Mouse (Mus musculus) heart, postnatal 0 days (tissue): ENCODE data around the gene Gm4559. TPM values are rescaled to one million over a fixed set of nuclear protein-coding genes. Genes with fewer than 3 reads are reported as not detected.
"Not testable (repeated sequence)": the region's sequence is repeated elsewhere in the genome, so short reads cannot be mapped to it uniquely, and the experiment has no call there.

Experiments
- ATAC-seq: fragments of 200-750 bp; cut with Nextera tagmentation; 2 replicates; pipeline ENCODE4 v1.8.0; 2017; ENCODE audit warnings: low read depth, moderate number of reproducible peaks, moderate library complexity; ENCODE audit not compliant: insufficient read depth
- DNase-seq: peaks from one replicate; pipeline ENCODE4 v3.0.0-alpha.2; 2016; ENCODE audit warnings: low spot score
- H3K27ac ChIP-seq: fragments of 300-500 bp; sonication (generic); 2 replicates; pipeline ENCODE4 v1.5.1; 2014; ENCODE audit warnings: low read depth, mild to moderate bottlenecking
- H3K27me3 ChIP-seq: fragments of 300-500 bp; sonication (generic); 2 replicates; pipeline ENCODE4 v1.6.1; 2014; ENCODE audit warnings: low read length, mixed read lengths; ENCODE audit not compliant: control insufficient read depth, insufficient read depth
- H3K36me3 ChIP-seq: fragments of 300-500 bp; sonication (generic); replicated peaks from 2 replicates; pipeline ENCODE4 v1.6.1; 2014; ENCODE audit warnings: low read length, mixed read lengths; ENCODE audit not compliant: control insufficient read depth, insufficient read depth
- H3K4me1 ChIP-seq: fragments of 300-500 bp; sonication (generic); 2 replicates; pipeline ENCODE4 v1.6.1; 2014; ENCODE audit warnings: antibody characterized with exemption; ENCODE audit not compliant: control insufficient read depth, insufficient read depth
- H3K4me2 ChIP-seq: fragments of 300-500 bp; sonication (generic); 2 replicates; pipeline ENCODE4 v1.6.1; 2014; ENCODE audit warnings: low read depth, mild to moderate bottlenecking, low read length, moderate library complexity
- H3K4me3 ChIP-seq: fragments of 300-500 bp; sonication (generic); 2 replicates; pipeline ENCODE4 v1.5.1; 2014; ENCODE audit warnings: low read depth, low read length
- H3K9ac ChIP-seq: fragments of 300-500 bp; sonication (generic); replicated peaks from 2 replicates; pipeline ENCODE4 v1.6.1; 2014; ENCODE audit warnings: low read depth, low read length, mixed read lengths
- H3K9me3 ChIP-seq: fragments of 300-500 bp; sonication (generic); replicated peaks from 2 replicates; pipeline ENCODE4 v1.6.1; 2016; ENCODE audit warnings: low read length; ENCODE audit not compliant: control insufficient read depth
- CTCF ChIP-seq: IDR thresholded peaks from 2 replicates; pipeline ENCODE4 v1.5.1; 2016; ENCODE audit warnings: antibody characterized with exemption, control low read depth, low read depth
- EP300 ChIP-seq: IDR thresholded peaks from 2 replicates; pipeline ENCODE4 v1.6.1; 2016; ENCODE audit warnings: antibody characterized with exemption, low read depth
- WGBS: fragments of 180-500 bp; shearing (Covaris S2); extraction: QIAGEN DNeasy Blood & Tissue Kit; methylation state at CpG from one replicate; pipeline ENCODE4 v1.1.7; 2014; 5-methylcytosine and 5-hydroxymethylcytosine counted together
- polyA plus RNA-seq: library from polyadenylated mRNA; unstranded; fragments of >200 nt; fragmentation: Nextera tagmentation; extraction: Ambion mirVana; gene quantifications from 2 replicates; pipeline ENCODE4 v1.2.1, GENCODE M21; 2015
- total RNA-seq: library from RNA; depleted of rRNA; stranded (reverse); fragments of >200 nt; gene quantifications from 2 replicates; pipeline ENCODE4 v1.2.3, GENCODE M21; 2014; ENCODE audit warnings: low replicate concordance; rRNA removed

The Gm4559 gene
- total and polyA plus RNA-seq, 2 experiments from 2014 or later, result not detected

GRCm38 (mm10) chr7:142249824-142250223, 24.3 kb downstream of the Gm4559 start:
- TF ChIP-seq EP300 (no peak), CTCF (peak; percentile 63)

GRCm38 (mm10) chr7:142240978-142241377, 33.2 kb downstream of the Gm4559 start, which contains the start of gene Gm40460:
Gm40460 (minus strand) TSS chr7:142241078.
- no peak within 1 kb of the TSS for H3K27ac ChIP-seq
- no peaks in the 10 kb centered on the region for H3K9me3 ChIP-seq
- TF ChIP-seq EP300, result no peak
- TF ChIP-seq CTCF, result no peak
- WGBS, result 37% methylated on average over 2 of the region's 2 CpGs
- no peak within 1 kb of the TSS for H3K4me3 ChIP-seq
- no peaks in the 10 kb centered on the region for H3K36me3 ChIP-seq
- no peaks in the 10 kb centered on the region for H3K4me1 ChIP-seq
- no peaks in the 10 kb centered on the region for H3K27me3 ChIP-seq
- no peak within 1 kb of the TSS for H3K9ac ChIP-seq
- DNase-seq (no peak), ATAC-seq (no peak)
- H3K4me2 ChIP-seq, result no peak within 1 kb of the TSS

More at GRCm38 (mm10) chr7:142249824-142250223, 24.3 kb downstream of the Gm4559 start:
- no peaks in the 10 kb centered on the region for H3K4me1 ChIP-seq
- no peaks in the 10 kb centered on the region for H3K27me3 ChIP-seq
- H3K9me3 ChIP-seq, result no peaks in the 10 kb centered on the region
- H3K9ac ChIP-seq, result no peak overlapping the region
- no peaks in the 10 kb centered on the region for H3K36me3 ChIP-seq
- H3K27ac ChIP-seq, result no peak overlapping the region
- no peak overlapping the region for H3K4me3 ChIP-seq
- DNase-seq, result peak; percentile 30
- WGBS, result 3% methylated on average over 1 of the region's 1 CpGs
- ATAC-seq, result no peak
- H3K4me2 ChIP-seq, result no peak overlapping the region

GRCm38 (mm10) chr7:142231540-142231939, 42.6 kb downstream of the Gm4559 start:
- Histone ChIP-seq H3K9ac (no peak overlapping the region), H3K27me3 (no peaks in the 10 kb centered on the region), H3K4me1 (0 out of 2 replicates have a peak, but pooled peaks cover 6% of the 10 kb centered on the region), H3K4me2 (no peak overlapping the region), H3K9me3 (peaks cover 12% of the 10 kb centered on the region; the same call in 1 of the 2 replicates), H3K27ac (no peak overlapping the region), H3K4me3 (no peak overlapping the region), H3K36me3 (no peaks in the 10 kb centered on the region)
- DNase-seq (no peak), ATAC-seq (no peak)
- WGBS, result 16% methylated on average over 1 of the region's 1 CpGs
- no peak for TF ChIP-seq EP300
- no peak for TF ChIP-seq CTCF

GRCm38 (mm10) chr7:142229871-142230270, 44.3 kb downstream of the Gm4559 start, which contains the start of gene Krtap5-5:
Krtap5-5 (minus strand) TSS chr7:142229971.
- peak; percentile 5 for DNase-seq
- not testable (repeated sequence) for H3K9me3 ChIP-seq, H3K9ac ChIP-seq, ATAC-seq, H3K27ac ChIP-seq, H3K4me3 ChIP-seq, H3K27me3 ChIP-seq, H3K36me3 ChIP-seq, H3K4me1 ChIP-seq, H3K4me2 ChIP-seq
- WGBS, result 29% methylated on average over 3 of the region's 3 CpGs

- H3K27ac ChIP-seq, result no peak overlapping the region
- ATAC-seq, result no peak
- no peak overlapping the region for H3K9ac ChIP-seq
- H3K4me1 ChIP-seq, result no peaks in the 10 kb centered on the region
- no peak overlapping the region for H3K4me2 ChIP-seq
- no peak overlapping the region for H3K4me3 ChIP-seq
- H3K27me3 ChIP-seq, result no peaks in the 10 kb centered on the region
- TF ChIP-seq EP300 (no peak), CTCF (no peak)
- no peaks in the 10 kb centered on the region for H3K36me3 ChIP-seq
- WGBS, result 25% methylated on average over 2 of the region's 2 CpGs
- no peak for DNase-seq
- no peaks in the 10 kb centered on the region for H3K9me3 ChIP-seq
These were observed 49.6 kb downstream of the Gm4559 start for GRCm38 (mm10) chr7:142224518-142224917.

Other genes with a start within 250 kb of the Gm4559 start
- 48.3 and 53.6 TPM in 2 replicates for gene Mob2, start 213.3 kb downstream of the Gm4559 start, total RNA-seq
- gene Mob2, start 213.3 kb downstream of the Gm4559 start, polyA plus RNA-seq, result 45.5 and 49.6 TPM in 2 replicates
- gene Dusp8, start 178.5 kb downstream of the Gm4559 start, total RNA-seq, result 29.4 and 31.4 TPM in 2 replicates
- gene Dusp8, start 178.5 kb downstream of the Gm4559 start, polyA plus RNA-seq, result 6.4 and 9.0 TPM in 2 replicates
- gene Gm45618, start 153.6 kb downstream of the Gm4559 start, total RNA-seq, result not detected in 2 replicates
- not detected in 2 replicates for gene Gm45618, start 153.6 kb downstream of the Gm4559 start, polyA plus RNA-seq
- not detected in 2 replicates for gene Gm39115, start 138.3 kb downstream of the Gm4559 start, total RNA-seq
- gene Gm39115, start 138.3 kb downstream of the Gm4559 start, polyA plus RNA-seq, result not detected in 2 replicates
- not detected in 2 replicates for gene Gm45337, start 129.8 kb downstream of the Gm4559 start, total RNA-seq
- gene Gm45337, start 129.8 kb downstream of the Gm4559 start, polyA plus RNA-seq, result not detected in 2 replicates
- gene Gm29735, start 117.2 kb downstream of the Gm4559 start, total RNA-seq, result not detected in 2 replicates
- not detected in 2 replicates for gene Gm29735, start 117.2 kb downstream of the Gm4559 start, polyA plus RNA-seq
- not detected in 2 replicates for gene Gm4553, start 108.6 kb downstream of the Gm4559 start, total RNA-seq
- not detected in 2 replicates for gene Gm4553, start 108.6 kb downstream of the Gm4559 start, polyA plus RNA-seq
- gene Krtap5-2, start 98.4 kb downstream of the Gm4559 start, total RNA-seq, result not detected in 2 replicates
- not detected in 2 replicates for gene Krtap5-2, start 98.4 kb downstream of the Gm4559 start, polyA plus RNA-seq
- gene Gm10153, start 84.0 kb downstream of the Gm4559 start, total RNA-seq, result not detected in 2 replicates
- gene Gm10153, start 84.0 kb downstream of the Gm4559 start, polyA plus RNA-seq, result not detected in 2 replicates
- not detected in 2 replicates for gene Krtap5-3, start 73.0 kb downstream of the Gm4559 start, total RNA-seq
- gene Krtap5-3, start 73.0 kb downstream of the Gm4559 start, polyA plus RNA-seq, result not detected in 2 replicates
- not detected in 2 replicates for gene Gm7579, start 62.5 kb downstream of the Gm4559 start, total RNA-seq
- gene Gm7579, start 62.5 kb downstream of the Gm4559 start, polyA plus RNA-seq, result not detected in 2 replicates
- gene Krtap5-5, start 44.4 kb downstream of the Gm4559 start, total RNA-seq, result not detected in 2 replicates
- not detected in 2 replicates for gene Krtap5-5, start 44.4 kb downstream of the Gm4559 start, polyA plus RNA-seq
- not detected in 2 replicates for gene Gm40460, start 33.3 kb downstream of the Gm4559 start, total RNA-seq
- gene Gm40460, start 33.3 kb downstream of the Gm4559 start, polyA plus RNA-seq, result not detected in 2 replicates
- gene Gm2431, start 16.0 kb downstream of the Gm4559 start, total RNA-seq, result not detected in 2 replicates
- not detected in 2 replicates for gene Gm2431, start 16.0 kb downstream of the Gm4559 start, polyA plus RNA-seq
- gene Krtap5-1, start 22.8 kb upstream of the Gm4559 start, total RNA-seq, result not detected in 2 replicates
- gene Krtap5-1, start 22.8 kb upstream of the Gm4559 start, polyA plus RNA-seq, result not detected in 2 replicates
- not detected in 2 replicates for gene Krtap5-4, start 29.2 kb upstream of the Gm4559 start, total RNA-seq
- not detected in 2 replicates for gene Krtap5-4, start 29.2 kb upstream of the Gm4559 start, polyA plus RNA-seq
- 0.62 and 4.0 TPM in 2 replicates for gene Ifitm10, start 99.4 kb upstream of the Gm4559 start, total RNA-seq
- 3.4 and 3.9 TPM in 2 replicates for gene Ifitm10, start 99.4 kb upstream of the Gm4559 start, polyA plus RNA-seq
- not detected in 2 replicates for gene Gm49369, start 108.3 kb upstream of the Gm4559 start, total RNA-seq
- 0.85 TPM in 1 of 2 replicates, not detected in the other for gene Gm49369, start 108.3 kb upstream of the Gm4559 start, polyA plus RNA-seq
- gene Ctsd, start 113.7 kb upstream of the Gm4559 start, total RNA-seq, result 1,049 and 1,105 TPM in 2 replicates
- gene Ctsd, start 113.7 kb upstream of the Gm4559 start, polyA plus RNA-seq, result 484 and 489 TPM in 2 replicates
- 18.0 TPM in 1 of 2 replicates, not detected in the other for gene Syt8, start 160.5 kb upstream of the Gm4559 start, total RNA-seq
- gene Syt8, start 160.5 kb upstream of the Gm4559 start, polyA plus RNA-seq, result 0.10 TPM in 1 of 2 replicates, not detected in the other
- gene Tnni2, start 167.4 kb upstream of the Gm4559 start, total RNA-seq, result not detected in 2 replicates
- 8.9 and 9.9 TPM in 2 replicates for gene Tnni2, start 167.4 kb upstream of the Gm4559 start, polyA plus RNA-seq
- gene Lsp1, start 186.4 kb upstream of the Gm4559 start, total RNA-seq, result 20.8 and 84.4 TPM in 2 replicates
- 47.7 and 53.1 TPM in 2 replicates for gene Lsp1, start 186.4 kb upstream of the Gm4559 start, polyA plus RNA-seq
- 0.73 and 11.0 TPM in 2 replicates for gene Tnnt3, start 224.5 kb upstream of the Gm4559 start, total RNA-seq
- 2.5 and 3.2 TPM in 2 replicates for gene Tnnt3, start 224.5 kb upstream of the Gm4559 start, polyA plus RNA-seq